Mouse (Mus musculus) lung, adult 2 months (tissue): Measurements from ENCODE around the gene Lonp1.

Experiments used
- CTCF ChIP-seq: fragments of 200-500 bp; IDR thresholded peaks from 2 replicates; pipeline ENCODE4 v1.5.1; 2011; ENCODE audit warnings: mild to moderate bottlenecking, low read length, control low read depth; ENCODE audit not compliant: insufficient read depth
- POLR2A ChIP-seq: fragments of 200-500 bp; IDR thresholded peaks from 2 replicates; pipeline ENCODE4 v1.6.1; 2011; ENCODE audit warnings: low read depth, mild to moderate bottlenecking, control low read depth, low read length, borderline replicate concordance; ENCODE audit errors: extremely low read depth

DNA sequence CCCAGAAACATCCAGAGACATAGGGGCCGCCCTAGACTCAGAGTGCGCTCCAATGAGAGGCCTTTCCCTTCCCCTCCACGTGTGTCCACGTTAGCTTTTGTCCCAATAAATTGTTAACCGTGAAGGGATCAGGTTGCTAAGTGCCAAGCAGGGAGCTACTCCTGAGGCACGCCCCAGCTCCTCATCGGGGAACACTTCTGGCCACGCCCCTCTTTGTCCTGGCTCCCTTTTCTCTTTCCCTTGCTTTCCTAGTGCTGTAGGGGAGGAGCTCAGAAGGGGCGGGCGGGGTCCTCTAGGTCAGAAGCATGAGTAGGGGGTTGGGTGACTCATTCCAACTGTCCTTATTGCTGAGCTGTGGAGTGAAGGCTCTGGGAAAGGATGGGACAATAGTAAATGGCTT lies 37.6 kb upstream of the Lonp1 start:
- TF ChIP-seq CTCF (no peak), POLR2A (no peak)
